Mouse (Mus musculus): ENCODE measurements around the gene Cd209d.
"Not testable (repeated sequence)": the region's sequence is repeated elsewhere in the genome, so short reads cannot be mapped to it uniquely, and the experiment has no call there.

Gene Cd209d

GRCm38 (mm10) chr8:3878455-3878854 lies at the start of gene Cd209d:
Gene Cd209d (minus strand): TSS chr8:3878555.
- no peak for DNase-seq (ENCODE audit: low spot score)

GRCm38 (mm10) chr8:3926744-3927143 lies 48.4 kb upstream of the Cd209d start, which contains the start of gene Cd209b:
Gene Cd209b (minus strand): TSS chr8:3926844.
- DNase-seq (ENCODE audit: low spot score), result no peak

GRCm38 (mm10) chr8:3876121-3876520 lies 2.2 kb downstream of the Cd209d start:
- DNase-seq (ENCODE audit: low spot score), result no peak

- DNase-seq (ENCODE audit: low spot score), result not testable (repeated sequence)
Measured at GRCm38 (mm10) chr8:3862736-3863135, 15.6 kb downstream of the Cd209d start.

GRCm38 (mm10) chr8:3854209-3854608 lies 24.1 kb downstream of the Cd209d start, which contains the start of gene Cd209e:
Gene Cd209e (minus strand): TSS chr8:3854309.
- no peak for DNase-seq (ENCODE audit: low spot score)

Data from left cerebral cortex, adult 11 months (tissue).